Mouse (Mus musculus) forebrain, embryonic 11.5 days (tissue): ENCODE measurements around the gene Lrrc4. TPM values are rescaled to one million over a fixed set of nuclear protein-coding genes. Genes with fewer than 3 reads are reported as not detected.

ENCODE experiments used
- ATAC-seq: fragments of 200-750 bp; cut with Nextera tagmentation; replicated peaks from 2 replicates; pipeline ENCODE4 v1.8.0; 2017; ENCODE audit warnings: moderate TSS enrichment; ENCODE audit not compliant: low FRiP score
- DNase-seq: peaks from one replicate; pipeline ENCODE4 v3.0.0-alpha.2; 2017; ENCODE audit warnings: low spot score
- H3K27ac ChIP-seq: fragments of 300-500 bp; sonication (generic); 2 replicates; pipeline ENCODE4 v1.5.1; 2014; ENCODE audit warnings: low read depth, low read length
- H3K27me3 ChIP-seq: fragments of 300-500 bp; sonication (generic); 2 replicates; pipeline ENCODE4 v1.6.1; 2014; ENCODE audit warnings: mild to moderate bottlenecking, low read length, mixed read lengths; ENCODE audit not compliant: control insufficient read depth, insufficient read depth
- H3K36me3 ChIP-seq: fragments of 300-500 bp; sonication (generic); 2 replicates; pipeline ENCODE4 v1.6.1; 2014; ENCODE audit warnings: mild to moderate bottlenecking, low read length, moderate library complexity, mixed read lengths; ENCODE audit not compliant: control insufficient read depth, insufficient read depth
- H3K4me1 ChIP-seq: fragments of 300-500 bp; sonication (generic); replicated peaks from 2 replicates; pipeline ENCODE4 v1.6.1; 2014; ENCODE audit warnings: low read length, mixed read lengths; ENCODE audit not compliant: control insufficient read depth, insufficient read depth
- H3K4me2 ChIP-seq: fragments of 300-500 bp; sonication (generic); 2 replicates; pipeline ENCODE4 v1.6.1; 2014; ENCODE audit warnings: low read depth, mild to moderate bottlenecking, low read length, moderate library complexity, mixed read lengths; ENCODE audit not compliant: severe bottlenecking
- H3K4me3 ChIP-seq: fragments of 300-500 bp; sonication (generic); 2 replicates; pipeline ENCODE4 v1.5.1; 2014; ENCODE audit warnings: low read depth, low read length
- H3K9ac ChIP-seq: fragments of 300-500 bp; sonication (generic); 2 replicates; pipeline ENCODE4 v1.6.1; 2014; ENCODE audit warnings: low read length
- H3K9me3 ChIP-seq: fragments of 300-500 bp; sonication (generic); 2 replicates; pipeline ENCODE4 v1.6.1; 2016; ENCODE audit warnings: low read length, mixed read lengths; ENCODE audit not compliant: control insufficient read depth
- WGBS: fragments of 180-500 bp; shearing (Covaris S2); extraction: QIAGEN DNeasy Blood & Tissue Kit; methylation state at CpG from one replicate; pipeline ENCODE4 v1.1.7; 2014; 5-methylcytosine and 5-hydroxymethylcytosine counted together
- polyA plus RNA-seq: library from polyadenylated mRNA; unstranded; fragments of >200 nt; fragmentation: Nextera tagmentation; extraction: Ambion mirVana; gene quantifications from 2 replicates; pipeline ENCODE4 v1.2.1, GENCODE M21; 2014

Gene Lrrc4
- polyA plus RNA-seq, 1 experiment from 2014 or later, result 3.6 TPM

DNA sequence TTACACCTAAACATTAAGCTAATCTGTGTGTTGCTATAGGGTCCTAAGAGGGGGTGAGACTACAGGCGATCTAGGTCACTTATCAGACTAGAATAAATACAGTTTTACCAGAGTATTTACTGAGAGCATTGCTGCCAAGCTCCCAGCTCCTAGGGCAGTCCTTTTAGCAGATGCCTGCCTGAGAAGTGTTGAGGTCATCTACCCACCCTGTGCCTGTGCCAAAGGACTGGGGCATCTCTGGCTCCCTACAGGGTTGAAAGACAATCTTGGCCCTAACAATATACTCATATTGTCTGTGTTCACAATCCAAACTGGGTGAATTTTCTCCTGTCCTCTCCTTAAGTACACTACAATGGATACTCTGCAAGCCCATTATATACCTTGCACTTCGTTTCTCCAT, 16.7 kb downstream of the Lrrc4 start:
- Histone ChIP-seq H3K4me3 (no peak overlapping the region), H3K27ac (no peak overlapping the region), H3K27me3 (no peaks in the 10 kb centered on the region), H3K9me3 (no peaks in the 10 kb centered on the region), H3K36me3 (no peaks in the 10 kb centered on the region), H3K4me1 (no peaks in the 10 kb centered on the region), H3K9ac (no peak overlapping the region), H3K4me2 (no peak overlapping the region)
- 78% methylated on average over 2 of the region's 2 CpGs for WGBS
- no peak for ATAC-seq
- DNase-seq, result no peak

DNA sequence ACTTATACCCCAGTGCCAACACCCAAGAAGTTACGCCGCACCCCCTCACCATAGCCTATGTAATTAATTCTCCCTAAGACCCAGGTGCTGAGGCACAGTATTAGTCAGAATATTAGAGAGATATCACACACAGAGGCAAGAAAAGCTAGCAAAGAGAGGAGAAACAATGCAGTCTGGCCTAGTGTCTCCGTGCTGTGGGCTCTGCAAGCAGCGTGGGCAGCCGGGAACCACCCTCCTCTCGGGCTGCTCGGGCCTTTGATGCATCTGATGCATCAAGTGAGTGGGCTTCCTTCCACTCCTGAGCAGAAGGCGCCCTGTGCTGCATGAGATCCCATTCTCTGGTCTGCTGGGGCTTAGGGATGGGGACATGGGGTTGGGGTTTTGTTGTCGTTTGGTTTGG, 18.5 kb downstream of the Lrrc4 start:
- no peaks in the 10 kb centered on the region for H3K27me3 ChIP-seq
- H3K9me3 ChIP-seq, result no peaks in the 10 kb centered on the region
- DNase-seq (no peak), ATAC-seq (no peak)
- no peaks in the 10 kb centered on the region for H3K36me3 ChIP-seq
- no peak overlapping the region for H3K9ac ChIP-seq
- WGBS, result 90% methylated on average over 9 of the region's 9 CpGs
- H3K4me2 ChIP-seq, result no peak overlapping the region
- no peak overlapping the region for H3K27ac ChIP-seq
- no peak overlapping the region for H3K4me3 ChIP-seq
- H3K4me1 ChIP-seq, result no peaks in the 10 kb centered on the region

DNA sequence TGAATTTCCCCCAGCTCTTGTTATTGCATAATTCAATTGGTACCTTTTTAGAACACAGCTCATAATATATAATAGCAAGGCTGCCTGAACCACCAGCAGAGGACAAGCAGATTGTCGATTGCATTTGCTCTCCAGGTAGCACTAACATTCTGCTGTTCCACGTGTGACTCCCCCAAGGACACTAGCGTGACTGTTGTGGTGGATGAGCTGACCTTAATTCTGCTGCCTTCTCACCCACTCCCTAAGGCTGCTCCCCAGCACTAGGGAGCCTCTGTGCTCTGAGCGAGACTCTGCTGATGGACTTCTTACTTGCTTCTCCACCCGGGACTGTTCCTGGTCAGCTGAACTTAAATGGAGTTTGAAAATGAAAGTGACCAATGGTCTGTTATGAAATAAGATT, 26.8 kb downstream of the Lrrc4 start:
- Histone ChIP-seq H3K9me3 (no peaks in the 10 kb centered on the region), H3K27ac (no peak overlapping the region), H3K4me2 (no peak overlapping the region), H3K9ac (no peak overlapping the region), H3K36me3 (no peaks in the 10 kb centered on the region), H3K4me3 (no peak overlapping the region), H3K4me1 (no peaks in the 10 kb centered on the region), H3K27me3 (no peaks in the 10 kb centered on the region)
- no peak for DNase-seq
- WGBS, result 86% methylated on average over 5 of the region's 5 CpGs
- no peak for ATAC-seq

DNA sequence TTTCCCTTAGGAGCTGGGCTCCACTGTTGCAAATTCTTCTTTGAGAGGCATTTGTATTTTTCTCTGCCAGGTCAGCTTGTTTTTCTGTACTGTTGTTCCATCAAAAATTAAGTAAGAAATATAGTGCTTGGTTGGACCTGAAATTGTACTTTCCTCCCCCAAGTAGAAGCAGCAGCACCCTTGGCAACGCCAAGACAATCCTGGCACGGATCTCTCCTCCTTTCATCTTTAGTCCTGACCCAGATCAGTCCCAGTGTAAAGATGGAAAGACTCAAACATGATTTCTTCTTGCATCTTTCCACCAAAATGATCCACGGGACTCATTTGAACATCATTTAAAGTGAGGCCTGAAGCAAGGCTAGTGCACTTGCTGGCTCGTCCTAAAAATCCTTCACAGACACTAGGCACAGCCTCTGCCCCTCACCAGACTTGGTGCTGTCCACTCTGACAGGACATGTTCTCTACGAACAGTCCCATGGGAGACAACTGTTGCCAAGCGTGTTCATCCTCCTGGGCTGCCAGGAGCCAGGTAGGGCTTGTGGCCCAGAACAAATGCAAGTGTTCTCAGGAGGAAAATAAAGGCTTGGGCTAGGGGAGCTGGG, 27.8 kb downstream of the Lrrc4 start:
- no peaks in the 10 kb centered on the region for H3K9me3 ChIP-seq
- DNase-seq (no peak), ATAC-seq (no peak)
- no peaks in the 10 kb centered on the region for H3K36me3 ChIP-seq
- H3K27ac ChIP-seq, result no peak overlapping the region
- no peaks in the 10 kb centered on the region for H3K27me3 ChIP-seq
- no peak overlapping the region for H3K4me2 ChIP-seq
- 92% methylated on average over 6 of the region's 6 CpGs for WGBS
- no peaks in the 10 kb centered on the region for H3K4me1 ChIP-seq
- H3K4me3 ChIP-seq, result no peak overlapping the region
- no peak overlapping the region for H3K9ac ChIP-seq

DNA sequence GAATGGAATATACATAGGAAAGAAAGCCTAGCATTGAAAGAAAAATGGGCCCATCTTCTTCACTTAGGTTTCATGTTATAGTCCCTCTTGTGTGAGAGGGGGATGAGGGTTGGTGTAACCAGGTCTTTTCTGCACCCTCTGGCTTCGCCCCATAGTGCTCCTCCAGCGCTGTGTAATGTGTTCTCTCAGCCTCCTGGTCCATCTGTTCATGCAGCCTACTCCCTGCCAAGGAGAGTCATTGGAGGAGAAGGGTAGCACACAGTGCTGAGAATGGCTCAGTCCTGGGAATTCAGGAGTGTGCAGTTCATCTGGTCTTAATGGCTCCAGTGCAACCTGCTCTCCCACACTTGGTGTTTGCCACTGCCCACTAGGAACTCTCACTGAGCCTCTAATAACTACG, 30.6 kb downstream of the Lrrc4 start:
- Histone ChIP-seq H3K36me3 (no peaks in the 10 kb centered on the region), H3K9me3 (no peaks in the 10 kb centered on the region), H3K9ac (no peak overlapping the region), H3K27ac (no peak overlapping the region), H3K4me1 (no peaks in the 10 kb centered on the region), H3K4me3 (no peak overlapping the region), H3K27me3 (no peaks in the 10 kb centered on the region), H3K4me2 (no peak overlapping the region)
- WGBS, result 93% methylated on average over 3 of the region's 3 CpGs
- ATAC-seq (no peak), DNase-seq (no peak)

DNA sequence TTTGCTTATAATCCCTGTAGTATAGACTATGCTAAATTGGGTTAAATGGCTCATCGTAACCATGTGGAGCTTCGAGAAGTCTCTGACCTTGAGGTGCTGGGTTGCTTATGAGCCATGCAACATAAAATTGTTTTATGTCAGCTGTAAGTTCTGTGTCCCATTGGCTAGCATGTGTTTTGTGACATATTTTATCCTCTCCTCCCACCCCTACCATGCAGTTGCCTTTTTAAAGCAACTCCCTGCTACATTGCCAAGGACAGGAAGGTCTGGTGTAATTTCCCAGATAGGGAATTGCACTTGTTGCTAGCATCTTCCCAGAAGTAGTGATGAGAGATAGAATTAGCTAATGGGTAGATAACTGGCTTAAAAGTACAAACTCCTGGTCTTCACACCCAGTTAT, 31.7 kb downstream of the Lrrc4 start:
- ATAC-seq (no peak), DNase-seq (no peak)
- no peak overlapping the region for H3K27ac ChIP-seq
- 92% methylated on average over 2 of the region's 2 CpGs for WGBS
- no peak overlapping the region for H3K4me3 ChIP-seq
- H3K36me3 ChIP-seq, result no peaks in the 10 kb centered on the region
- H3K4me2 ChIP-seq, result no peak overlapping the region
- no peak overlapping the region for H3K9ac ChIP-seq
- H3K4me1 ChIP-seq, result 0 out of 2 replicates have a peak, but pooled peaks cover 2% of the 10 kb centered on the region
- H3K9me3 ChIP-seq, result no peaks in the 10 kb centered on the region
- H3K27me3 ChIP-seq, result no peaks in the 10 kb centered on the region

DNA sequence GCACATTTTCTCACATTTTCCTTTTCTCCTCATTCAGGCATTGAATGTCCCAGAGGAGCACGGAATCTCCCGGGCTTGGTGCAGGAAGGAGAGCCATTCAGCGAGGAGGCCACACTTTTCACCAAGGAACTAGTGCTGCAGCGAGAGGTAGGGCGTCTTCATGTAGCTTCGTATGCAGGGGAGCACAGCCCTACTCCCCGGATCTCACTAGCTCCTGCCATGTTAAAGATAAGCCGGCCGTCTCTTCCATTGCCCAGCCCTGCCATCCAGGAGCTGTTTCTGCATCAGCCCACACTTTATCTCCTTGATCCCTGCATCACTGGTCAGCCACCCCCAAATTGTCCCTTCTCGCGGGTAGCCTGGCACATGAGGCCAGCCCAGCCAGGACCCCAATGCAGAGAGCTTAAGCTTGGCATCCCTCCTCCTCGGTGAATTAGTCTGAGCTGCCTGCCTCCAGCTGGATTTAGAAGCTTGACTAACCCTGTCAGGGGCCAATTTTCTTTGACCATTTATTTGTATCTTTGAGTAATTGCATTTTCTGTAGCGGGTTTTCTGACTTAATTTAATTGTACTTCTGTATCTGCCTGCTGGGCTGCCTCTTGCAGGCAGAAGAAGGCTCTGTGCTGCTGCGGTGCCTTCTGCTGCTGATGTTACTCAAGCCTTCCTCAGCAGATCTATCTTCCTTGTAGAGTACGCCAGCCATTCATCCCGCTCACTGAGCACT, 35.6 kb downstream of the Lrrc4 start:
- ATAC-seq, result no peak
- no peaks in the 10 kb centered on the region for H3K9me3 ChIP-seq
- H3K4me3 ChIP-seq, result no peak overlapping the region
- no peak overlapping the region for H3K9ac ChIP-seq
- no peak overlapping the region for H3K4me2 ChIP-seq
- 81% methylated on average over 16 of the region's 16 CpGs for WGBS
- DNase-seq, result no peak
- H3K27me3 ChIP-seq, result no peaks in the 10 kb centered on the region
- no peak overlapping the region for H3K27ac ChIP-seq
- H3K36me3 ChIP-seq, result no peaks in the 10 kb centered on the region
- 0 out of 2 replicates have a peak, but pooled peaks cover 2% of the 10 kb centered on the region for H3K4me1 ChIP-seq

DNA sequence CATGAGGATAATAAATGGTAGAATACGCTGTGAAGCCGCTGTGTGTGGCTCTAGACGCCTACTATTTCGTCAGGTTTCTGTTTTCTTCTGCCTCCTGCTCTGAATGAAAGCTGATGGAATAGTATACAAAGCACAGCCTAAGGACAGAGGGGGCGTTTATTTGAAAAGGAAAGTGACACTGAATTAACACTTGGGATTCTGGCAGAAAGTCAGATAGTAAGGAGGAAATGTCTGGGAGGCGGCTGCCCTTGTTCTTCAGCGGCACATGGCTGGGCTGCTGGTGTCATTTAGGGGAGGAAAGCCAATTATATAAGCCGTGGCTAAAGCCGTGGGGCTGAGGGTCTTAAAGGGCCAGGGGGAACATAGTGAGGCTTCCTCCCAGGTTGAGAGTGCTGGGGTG, 36.2 kb downstream of the Lrrc4 start:
- H3K27me3 ChIP-seq, result no peaks in the 10 kb centered on the region
- H3K36me3 ChIP-seq, result no peaks in the 10 kb centered on the region
- H3K9me3 ChIP-seq, result no peaks in the 10 kb centered on the region
- H3K27ac ChIP-seq, result no peak overlapping the region
- no peak overlapping the region for H3K9ac ChIP-seq
- ATAC-seq (no peak), DNase-seq (no peak)
- no peak overlapping the region for H3K4me2 ChIP-seq
- H3K4me1 ChIP-seq, result 0 out of 2 replicates have a peak, but pooled peaks cover 2% of the 10 kb centered on the region
- 31% methylated on average over 9 of the region's 9 CpGs for WGBS
- H3K4me3 ChIP-seq, result no peak overlapping the region

DNA sequence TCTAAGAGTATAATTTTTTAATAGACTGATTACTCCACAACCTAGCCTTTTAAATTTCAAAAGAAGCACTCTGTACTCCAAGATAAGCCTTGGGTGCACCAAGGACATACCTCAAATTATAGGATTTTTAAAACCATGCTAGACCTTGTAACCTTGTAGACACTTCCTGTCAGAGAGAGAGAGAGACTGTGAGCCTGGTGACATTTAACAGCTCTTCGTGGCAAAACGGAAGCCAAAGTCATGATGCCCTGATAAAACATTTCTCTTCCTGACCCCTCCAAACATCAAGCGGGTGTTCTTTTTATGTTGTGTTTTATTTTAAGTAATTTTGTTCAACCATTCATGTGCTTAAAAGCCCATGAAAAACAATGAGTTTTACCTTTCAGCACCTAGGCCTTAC, 39.7 kb downstream of the Lrrc4 start:
- Histone ChIP-seq H3K27me3 (no peaks in the 10 kb centered on the region), H3K4me3 (no peak overlapping the region), H3K36me3 (no peaks in the 10 kb centered on the region), H3K9ac (no peak overlapping the region), H3K9me3 (no peaks in the 10 kb centered on the region), H3K4me2 (no peak overlapping the region), H3K27ac (no peak overlapping the region), H3K4me1 (0 out of 2 replicates have a peak, but pooled peaks cover 4% of the 10 kb centered on the region)
- no peak for ATAC-seq
- no peak for DNase-seq
- 87% methylated on average over 3 of the region's 3 CpGs for WGBS
